Mouse (Mus musculus) spleen, postnatal 36 days (tissue): ENCODE measurements around the gene Zcchc7.
"Not testable (repeated sequence)": the region's sequence is repeated elsewhere in the genome, so short reads cannot be mapped to it uniquely, and the experiment has no call there.

Experiments
- DNase-seq, 2 experiments: peaks; one replicate each; pipeline ENCODE4 v3.0.0; 2022; ENCODE audit warnings: low spot score in 2 of 2, mixed read lengths in 1 of 2

The Zcchc7 gene

DNA sequence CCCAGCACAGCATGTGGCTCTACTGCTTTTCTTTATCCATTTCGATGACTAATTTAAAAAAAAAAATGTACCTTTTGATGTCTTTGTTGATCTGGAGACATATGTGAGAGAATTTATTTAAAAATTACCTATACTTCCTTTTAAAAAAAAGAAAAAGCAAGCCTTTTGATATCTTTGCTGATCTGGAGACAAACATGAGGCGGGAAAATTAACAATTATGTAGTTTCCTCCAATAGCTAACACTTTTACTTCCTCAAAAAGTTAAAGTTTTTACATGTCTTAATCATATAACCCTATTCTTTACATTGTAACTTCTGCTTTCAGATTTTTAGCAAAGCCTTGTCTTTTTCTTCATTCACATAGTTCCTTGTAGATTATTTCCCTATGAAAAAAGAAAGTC is 155.2 kb downstream of the Zcchc7 start:
- no peak for DNase-seq

- no peak for DNase-seq
Observed at GRCm38 (mm10) chr4:44917312-44917848, 161.7 kb downstream of the Zcchc7 start.

GRCm38 (mm10) chr4:44917907-44918306 is 162.2 kb downstream of the Zcchc7 start:
- DNase-seq, result peak; percentile 51 to 61

GRCm38 (mm10) chr4:44920831-44921230 is 165.2 kb downstream of the Zcchc7 start:
- DNase-seq, result no peak

DNA sequence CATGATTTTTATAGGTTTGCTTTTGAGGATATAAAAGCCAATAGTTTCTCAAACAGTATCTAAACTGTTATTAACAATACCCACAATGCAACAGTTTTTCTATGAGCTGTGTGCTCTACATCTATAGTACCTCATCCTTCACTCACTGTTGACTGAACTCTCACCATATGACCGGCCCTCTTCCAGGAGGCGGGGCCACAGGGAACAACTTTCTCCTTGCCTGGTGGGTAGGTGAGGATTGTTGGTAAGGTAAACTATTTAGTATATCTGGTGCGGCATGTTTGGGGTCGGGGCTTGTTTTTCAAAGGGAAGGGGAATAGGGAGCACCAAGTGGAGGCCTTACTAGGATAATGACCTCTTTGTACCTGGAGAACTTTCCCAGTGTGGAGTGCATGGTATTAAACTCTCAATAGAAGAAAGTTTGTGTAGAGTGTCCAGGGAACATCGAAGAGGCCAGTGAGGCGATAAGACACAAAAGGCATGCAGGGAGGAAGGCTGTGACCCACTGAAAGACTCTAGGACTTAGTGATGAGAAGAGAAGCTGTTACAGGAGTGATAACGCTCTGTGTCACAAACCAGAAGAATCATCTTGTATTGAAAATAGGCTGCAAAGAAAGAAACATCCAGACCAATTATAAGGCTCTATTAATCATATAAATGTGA is 166.9 kb downstream of the Zcchc7 start:
- DNase-seq, result no peak

- DNase-seq, result no peak
Observed at GRCm38 (mm10) chr4:44923129-44923481, 167.4 kb downstream of the Zcchc7 start.

DNA sequence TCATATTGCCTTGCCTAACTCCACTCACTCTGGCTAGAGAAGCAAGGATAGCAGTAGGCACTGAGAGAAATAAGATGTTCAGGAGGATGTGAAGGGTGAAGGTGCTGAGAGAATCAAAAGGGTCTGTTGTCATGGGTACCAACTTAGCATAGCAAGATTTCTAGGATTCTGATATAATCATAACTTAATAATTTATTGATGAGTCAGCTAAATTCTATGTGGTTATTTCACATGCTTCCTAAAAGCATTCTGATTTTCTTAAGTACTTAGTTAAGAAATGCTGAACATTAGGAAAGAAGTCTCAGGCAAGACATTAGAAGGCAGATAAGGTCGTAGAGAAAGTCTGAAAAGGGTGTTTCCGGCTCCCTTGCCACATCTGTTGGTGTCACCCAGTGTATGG is 172.3 kb downstream of the Zcchc7 start:
- DNase-seq, result no peak

DNA sequence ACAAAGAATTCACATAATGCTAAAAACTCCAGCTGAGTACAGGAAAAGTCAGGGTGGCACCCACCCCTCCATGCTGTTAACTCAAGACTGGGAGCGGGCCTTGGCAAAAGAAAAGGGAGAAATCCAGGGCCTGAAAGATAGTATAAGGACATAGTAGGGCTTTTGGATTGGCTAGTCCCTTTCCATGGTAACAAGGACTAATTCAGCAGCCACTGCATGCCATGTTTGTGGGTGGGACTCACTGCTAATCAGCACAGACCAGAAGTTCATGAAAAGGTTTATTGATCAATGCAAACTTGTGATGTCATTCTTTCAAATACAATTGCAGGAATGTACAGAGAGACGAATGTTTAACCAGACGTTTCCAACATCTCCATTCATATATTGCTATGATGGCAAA is 173.1 kb downstream of the Zcchc7 start:
- no peak for DNase-seq

DNA sequence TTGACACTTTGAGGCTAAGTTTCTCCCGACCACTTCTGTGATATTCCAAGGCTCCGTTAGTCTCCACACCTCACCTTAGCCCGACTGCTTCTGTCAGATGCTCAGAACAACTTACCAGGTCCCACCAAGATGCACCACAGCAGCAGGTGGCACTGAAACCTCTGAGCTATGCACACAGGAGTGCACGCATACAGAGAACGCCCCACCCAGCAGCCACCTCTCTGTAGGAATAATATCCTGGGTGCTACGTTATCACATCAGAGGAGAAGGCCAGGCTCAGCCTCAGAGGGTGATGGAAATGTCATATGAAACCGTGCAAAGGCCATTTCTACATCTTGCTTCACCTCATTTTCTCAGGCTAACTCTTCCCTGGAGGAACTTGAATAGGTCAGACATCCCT is 174.7 kb downstream of the Zcchc7 start:
- no peak for DNase-seq

- DNase-seq, result no peak
Observed at GRCm38 (mm10) chr4:44931732-44932131, 176.1 kb downstream of the Zcchc7 start.

- DNase-seq, result peak; percentile 76 to 83
Observed at GRCm38 (mm10) chr4:44938359-44939340, 183.0 kb downstream of the Zcchc7 start.

- peak; percentile 80 to 82 for DNase-seq
Observed at GRCm38 (mm10) chr4:44939576-44940249, 184.0 kb downstream of the Zcchc7 start.

DNA sequence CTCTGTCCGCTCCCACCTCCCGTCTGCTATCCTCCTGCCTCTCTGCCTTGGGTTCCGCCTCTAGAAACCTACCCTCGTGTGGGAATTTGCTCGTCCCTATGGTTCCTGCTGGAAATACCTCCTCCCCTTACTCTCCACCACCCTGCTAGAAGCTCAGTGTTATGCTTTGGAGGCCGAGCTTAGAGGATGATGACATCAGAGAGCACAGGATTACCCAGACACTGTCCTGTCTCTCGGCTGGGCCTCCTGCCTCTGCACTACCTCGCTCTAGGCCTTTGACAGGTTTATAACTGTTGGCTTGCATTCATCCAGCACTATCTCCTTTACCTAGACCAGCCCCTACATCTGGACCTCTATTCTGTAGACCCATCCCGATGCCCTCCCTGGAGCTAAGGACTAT is 184.6 kb downstream of the Zcchc7 start:
- peak in 1 of 2 experiments; percentile 23 for DNase-seq

GRCm38 (mm10) chr4:44942237-44942636 is 186.6 kb downstream of the Zcchc7 start:
- peak; percentile 65 to 70 for DNase-seq

DNA sequence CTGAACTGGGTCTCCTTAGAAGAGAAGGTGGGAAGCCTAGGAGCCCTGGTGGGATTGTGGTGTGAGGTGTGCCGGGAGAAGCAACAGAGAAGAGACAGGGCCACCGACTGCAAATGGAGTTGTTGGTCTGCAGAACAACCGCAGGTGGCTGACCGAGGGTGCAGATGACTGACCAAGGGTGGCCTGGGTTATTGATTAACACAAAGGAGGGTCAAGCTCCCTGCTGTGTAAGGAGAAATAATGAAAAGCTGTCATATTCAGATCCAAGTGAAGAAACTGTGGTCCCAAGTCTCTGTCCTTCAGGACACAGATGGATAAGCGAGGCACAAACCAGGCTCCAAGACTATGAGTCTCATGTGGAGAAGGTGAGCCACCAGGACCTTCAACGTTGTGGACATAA is 187.8 kb downstream of the Zcchc7 start:
- no peak for DNase-seq

GRCm38 (mm10) chr4:44944426-44945075 is 188.9 kb downstream of the Zcchc7 start:
- DNase-seq, result peak; percentile 50 to 61

- DNase-seq, result not testable (repeated sequence)
Observed at GRCm38 (mm10) chr4:44946126-44946525, 190.4 kb downstream of the Zcchc7 start.

DNA sequence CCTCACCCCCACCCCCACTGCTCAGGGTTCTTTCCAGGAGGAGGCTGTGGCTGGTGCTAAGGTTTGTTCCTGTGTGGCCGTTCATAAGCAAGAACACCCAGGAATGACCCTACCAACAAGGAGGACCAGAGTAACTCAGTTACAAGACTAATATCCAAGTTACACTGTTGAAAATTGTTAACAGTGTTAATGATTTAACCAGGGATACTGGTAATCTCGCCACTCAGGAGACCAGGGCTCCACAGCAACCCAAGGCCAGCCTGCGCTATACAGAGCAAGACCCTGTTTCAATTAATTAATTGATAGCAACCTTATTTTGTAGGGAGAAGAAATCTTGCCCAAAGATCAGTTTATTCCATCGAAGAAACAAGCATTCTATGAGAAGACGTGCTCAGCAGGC is 191.8 kb downstream of the Zcchc7 start:
- no peak for DNase-seq

DNA sequence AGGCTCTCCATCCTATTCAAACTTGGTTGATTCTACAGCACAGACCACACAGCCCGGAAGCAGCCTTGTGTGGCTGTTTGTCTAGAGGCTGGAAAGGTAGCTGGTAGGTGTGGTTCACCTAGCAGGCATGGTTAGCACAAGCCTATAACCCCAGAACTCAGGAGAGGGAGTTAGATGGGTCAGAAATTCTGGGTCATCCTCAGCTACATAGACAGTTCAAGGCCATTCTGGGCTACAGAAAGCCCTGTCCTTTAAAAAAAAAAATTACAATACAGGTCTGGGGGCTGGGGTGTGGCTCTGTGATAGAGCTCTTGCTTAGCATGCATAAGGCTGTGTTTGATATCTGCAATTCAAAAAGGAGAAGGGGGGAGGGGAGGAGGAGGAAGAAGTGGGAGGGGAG is 192.6 kb downstream of the Zcchc7 start:
- no peak for DNase-seq

DNA sequence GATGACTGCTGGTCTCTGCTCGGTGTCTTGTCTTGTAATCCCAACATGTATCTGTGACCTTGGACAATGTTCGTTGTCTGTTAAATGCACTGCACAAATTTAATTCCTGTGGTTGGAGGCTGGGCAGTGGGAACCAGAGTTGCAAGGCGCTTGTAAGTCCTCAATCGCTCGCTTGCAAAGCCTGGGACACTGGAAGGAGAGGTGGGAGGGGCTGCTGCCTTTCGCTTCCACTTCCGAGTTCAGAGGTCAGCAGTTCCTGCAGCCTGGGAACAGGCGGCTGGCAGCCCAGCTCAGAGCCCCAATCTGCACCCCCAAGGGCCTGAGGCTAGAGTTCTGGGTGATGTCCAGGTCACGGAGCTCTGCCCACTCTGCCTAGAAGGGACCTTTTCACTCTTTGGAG is 197.4 kb downstream of the Zcchc7 start:
- no peak for DNase-seq

DNA sequence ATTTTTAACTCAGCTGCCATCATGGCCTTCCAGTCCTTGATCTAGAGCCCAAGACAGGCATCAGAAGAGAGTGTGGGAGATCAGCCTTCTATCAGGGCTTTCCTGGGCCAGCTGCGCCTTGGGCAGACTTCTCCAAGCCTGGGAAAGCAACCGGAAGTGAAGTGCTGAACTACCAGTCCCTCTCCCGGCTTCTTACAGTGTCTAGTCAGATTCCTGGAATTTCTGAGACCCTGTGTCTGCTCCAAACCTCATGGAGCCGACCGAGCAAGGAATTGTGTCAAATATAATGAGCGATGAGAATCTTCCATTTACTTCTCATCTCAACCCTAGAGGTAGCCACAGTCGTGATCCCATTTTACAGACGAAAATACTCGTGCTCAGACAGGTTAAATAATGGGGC is 203.1 kb downstream of the Zcchc7 start:
- no peak for DNase-seq

DNA sequence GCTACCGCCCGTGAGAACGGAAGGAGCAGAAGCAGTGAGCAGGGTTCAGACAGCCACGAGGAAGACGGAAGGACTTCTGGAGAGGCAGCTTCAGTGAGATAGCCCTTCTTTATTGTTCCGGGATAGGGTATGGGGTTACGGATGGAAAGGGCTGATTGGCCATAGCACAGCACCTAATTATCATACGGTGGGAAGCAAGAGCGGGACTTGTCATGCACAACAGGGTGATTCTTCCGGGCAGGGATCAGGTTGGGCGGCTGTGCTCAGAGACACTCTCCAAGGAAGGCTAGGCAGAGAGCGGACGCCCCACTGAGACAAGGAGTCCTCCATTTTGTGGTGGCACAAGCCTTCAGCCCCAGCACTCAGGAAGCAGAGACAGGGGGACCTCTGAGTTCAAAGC is 203.5 kb downstream of the Zcchc7 start:
- no peak for DNase-seq
